Mouse (Mus musculus) kidney, embryonic 14.5 days (tissue): ENCODE results near the gene Med26. TPM values are rescaled to one million over a fixed set of nuclear protein-coding genes. Genes with fewer than 3 reads are reported as not detected.

Experiments
- ATAC-seq: fragments of 200-750 bp; cut with Nextera tagmentation; 2 replicates; pipeline ENCODE4 v1.8.0; 2017; ENCODE audit warnings: moderate number of reproducible peaks, mild to moderate bottlenecking, moderate TSS enrichment, moderate library complexity; ENCODE audit not compliant: low FRiP score, low TSS enrichment
- H3K27ac ChIP-seq: fragments of 300-500 bp; sonication (generic); 2 replicates; pipeline ENCODE4 v1.5.1; 2014; ENCODE audit warnings: low read depth, mild to moderate bottlenecking, low read length, moderate library complexity, mixed read lengths
- H3K27me3 ChIP-seq: fragments of 300-500 bp; sonication (generic); 2 replicates; pipeline ENCODE4 v1.6.1; 2014; ENCODE audit warnings: mild to moderate bottlenecking, low read length; ENCODE audit not compliant: control insufficient read depth, insufficient read depth
- H3K36me3 ChIP-seq: fragments of 300-500 bp; sonication (generic); 2 replicates; pipeline ENCODE4 v1.6.1; 2014; ENCODE audit warnings: low read length, mixed read lengths; ENCODE audit not compliant: control insufficient read depth, insufficient read depth
- H3K4me1 ChIP-seq: fragments of 300-500 bp; sonication (generic); 2 replicates; pipeline ENCODE4 v1.6.1; 2014; ENCODE audit warnings: low read length, mixed read lengths; ENCODE audit not compliant: control insufficient read depth, insufficient read depth
- H3K4me2 ChIP-seq: fragments of 300-500 bp; sonication (generic); replicated peaks from 2 replicates; pipeline ENCODE4 v1.6.1; 2014; ENCODE audit warnings: low read depth, mild to moderate bottlenecking, low read length
- H3K4me3 ChIP-seq: fragments of 300-500 bp; sonication (generic); 2 replicates; pipeline ENCODE4 v1.5.1; 2014; ENCODE audit warnings: mild to moderate bottlenecking, low read length
- H3K9ac ChIP-seq: fragments of 300-500 bp; sonication (generic); 2 replicates; pipeline ENCODE4 v1.6.1; 2014; ENCODE audit warnings: low read depth, mild to moderate bottlenecking, low read length, moderate library complexity
- H3K9me3 ChIP-seq: fragments of 300-500 bp; sonication (generic); 2 replicates; pipeline ENCODE4 v1.6.1; 2016; ENCODE audit warnings: low read length; ENCODE audit not compliant: control insufficient read depth
- WGBS: fragments of 180-500 bp; shearing (Covaris S2); extraction: QIAGEN DNeasy Blood & Tissue Kit; methylation state at CpG from one replicate; pipeline ENCODE4 v1.1.7; 2014; 5-methylcytosine and 5-hydroxymethylcytosine counted together
- microRNA-seq: library from miRNA; unstranded; fragments of <30 nt; microRNA quantifications from one replicate; pipeline ENCODE4, GENCODE M21; 2016
- polyA plus RNA-seq: library from polyadenylated mRNA; unstranded; fragments of >200 nt; fragmentation: Nextera tagmentation; extraction: Ambion mirVana; gene quantifications from 2 replicates; pipeline ENCODE4 v1.2.1, GENCODE M21; 2014

Gene Med26
- polyA plus RNA-seq, 1 experiment from 2014 or later = 15.8 TPM

GRCm38 (mm10) chr8:72457806-72458205, 90.3 kb downstream of the Med26 start:
- H3K4me2 ChIP-seq = no peak overlapping the region
- 92% methylated on average over 3 of the region's 3 CpGs for WGBS
- no peak overlapping the region for H3K9ac ChIP-seq
- no peaks in the 10 kb centered on the region for H3K27me3 ChIP-seq
- no peak overlapping the region for H3K4me3 ChIP-seq
- peaks cover 71% of the 10 kb centered on the region for H3K36me3 ChIP-seq
- ATAC-seq = no peak
- no peak overlapping the region for H3K27ac ChIP-seq
- H3K9me3 ChIP-seq = no peaks in the 10 kb centered on the region; the same call in 1 of the 2 replicates
- H3K4me1 ChIP-seq = no peaks in the 10 kb centered on the region

GRCm38 (mm10) chr8:72455317-72455716, 92.8 kb downstream of the Med26 start:
- ATAC-seq = no peak
- WGBS = 86% methylated on average over 4 of the region's 4 CpGs

GRCm38 (mm10) chr8:72453904-72454303, 94.2 kb downstream of the Med26 start:
- Histone ChIP-seq H3K4me1 (no peaks in the 10 kb centered on the region), H3K27ac (no peak overlapping the region), H3K27me3 (no peaks in the 10 kb centered on the region), H3K9ac (no peak overlapping the region), H3K4me2 (no peak overlapping the region), H3K36me3 (peaks cover 65% of the 10 kb centered on the region), H3K4me3 (no peak overlapping the region), H3K9me3 (no peaks in the 10 kb centered on the region; the same call in 1 of the 2 replicates)
- no peak for ATAC-seq
- 98% methylated on average over 2 of the region's 2 CpGs for WGBS

More at GRCm38 (mm10) chr8:72455317-72455716, 92.8 kb downstream of the Med26 start:
- no peaks in the 10 kb centered on the region; the same call in 1 of the 2 replicates for H3K9me3 ChIP-seq
- H3K4me3 ChIP-seq = no peak overlapping the region
- H3K36me3 ChIP-seq = peaks cover 66% of the 10 kb centered on the region
- H3K4me2 ChIP-seq = no peak overlapping the region
- no peak overlapping the region for H3K9ac ChIP-seq
- H3K27ac ChIP-seq = no peak overlapping the region
- H3K4me1 ChIP-seq = no peaks in the 10 kb centered on the region
- no peaks in the 10 kb centered on the region for H3K27me3 ChIP-seq

- Histone ChIP-seq H3K4me3 (no peak overlapping the region), H3K4me2 (no peak overlapping the region), H3K4me1 (no peaks in the 10 kb centered on the region), H3K36me3 (peaks cover 59% of the 10 kb centered on the region), H3K9me3 (no peaks in the 10 kb centered on the region; the same call in 1 of the 2 replicates), H3K9ac (no peak overlapping the region), H3K27ac (no peak overlapping the region), H3K27me3 (no peaks in the 10 kb centered on the region)
- no peak for ATAC-seq
- 79% methylated on average over 8 of the region's 8 CpGs for WGBS
These were observed 96.6 kb downstream of the Med26 start for GRCm38 (mm10) chr8:72451516-72451915.

- no peak for ATAC-seq
- H3K27ac ChIP-seq = no peak overlapping the region
- WGBS = 87% methylated on average over 6 of the region's 6 CpGs
- no peaks in the 10 kb centered on the region for H3K27me3 ChIP-seq
- H3K4me1 ChIP-seq = no peaks in the 10 kb centered on the region
- H3K36me3 ChIP-seq = peaks cover 15% of the 10 kb centered on the region
- H3K9ac ChIP-seq = no peak overlapping the region
- no peaks in the 10 kb centered on the region for H3K9me3 ChIP-seq
- no peak overlapping the region for H3K4me2 ChIP-seq
- no peak overlapping the region for H3K4me3 ChIP-seq
These were observed 103.0 kb downstream of the Med26 start for GRCm38 (mm10) chr8:72445071-72445470.

Small RNA genes within 50 kb of the gene (microRNA-seq; reads per million reads assigned to microRNA genes)
- gene Gm28019 (not detected), gene Mir7068 (1.5 reads per million)

Other genes with a start within 250 kb of the Med26 start
- 32.7 and 38.4 TPM in 2 replicates for gene Gm10282, start 243.0 kb downstream of the Med26 start, polyA plus RNA-seq
- gene Klf2, start 229.2 kb downstream of the Med26 start, polyA plus RNA-seq = 12.1 and 13.9 TPM in 2 replicates
- gene Eps15l1, start 126.8 kb downstream of the Med26 start, polyA plus RNA-seq = 40.7 and 72.3 TPM in 2 replicates
- 1.6 and 2.1 TPM in 2 replicates for gene Calr3, start 104.4 kb downstream of the Med26 start, polyA plus RNA-seq
- 13.9 and 14.6 TPM in 2 replicates for gene 1700030K09Rik, start 104.4 kb downstream of the Med26 start, polyA plus RNA-seq
- 57.0 and 72.0 TPM in 2 replicates for gene Cherp, start 73.0 kb downstream of the Med26 start, polyA plus RNA-seq
- gene Slc35e1, start 55.7 kb downstream of the Med26 start, polyA plus RNA-seq = 10.8 and 19.7 TPM in 2 replicates
- 129 and 142 TPM in 2 replicates for gene Smim7, start 22.8 kb upstream of the Med26 start, polyA plus RNA-seq
- 13.5 and 17.0 TPM in 2 replicates for gene Tmem38a, start 23.8 kb upstream of the Med26 start, polyA plus RNA-seq
- gene Nwd1, start 98.4 kb upstream of the Med26 start, polyA plus RNA-seq = not detected in 2 replicates
- 165 and 182 TPM in 2 replicates for gene Sin3b, start 175.0 kb upstream of the Med26 start, polyA plus RNA-seq
- 3.3 and 3.7 TPM in 2 replicates for gene F2rl3, start 213.6 kb upstream of the Med26 start, polyA plus RNA-seq